ENCODE assay signal across 26 mouse cellular contexts in the genomic region with DNA sequence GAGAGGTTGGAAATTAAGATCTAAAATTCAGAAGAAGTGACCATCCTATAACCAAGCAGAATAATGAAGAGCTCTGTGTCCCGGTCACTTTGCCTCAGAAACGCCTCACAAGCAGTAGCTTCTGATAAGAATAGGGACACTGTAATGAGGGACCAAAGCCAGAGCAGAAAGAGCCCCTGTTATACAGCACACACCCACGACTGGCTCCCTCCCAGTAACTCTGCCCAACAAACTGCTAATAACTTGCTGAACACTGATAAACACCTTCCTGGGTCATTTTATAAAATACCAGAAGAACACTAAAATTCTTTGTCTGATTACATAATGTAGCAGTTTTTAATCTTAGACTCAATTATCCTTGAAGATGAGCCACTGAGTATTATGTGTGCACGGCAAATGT. TPM values are rescaled to one million over a fixed set of nuclear protein-coding genes. Genes with fewer than 3 reads are reported as not detected.
"Had no signal": no experiment of that assay in that cellular context is flagged by ENCODE, and none has a peak within 500 bp of the region (broad histone marks: within the 10 kb centered on the region; RNA-seq: fewer than 3 reads in every experiment).

No protein-coding gene starts in this region.

- H3K27ac ChIP-seq: heart, adult 2 months; heart, embryonic 13.5 days; heart, embryonic 15.5 days; hindbrain, embryonic 10.5 days; hindbrain, embryonic 12.5 days; hindbrain, embryonic 14.5 days; intestine, embryonic 15.5 days; layer of hippocampus, adult 2 months; left cerebral cortex, adult 2 months; limb, embryonic 10.5 days; limb, embryonic 12.5 days had no signal

- H3K4me3 ChIP-seq: heart, adult 2 months; heart, embryonic 13.5 days; heart, embryonic 15.5 days; hindbrain, embryonic 10.5 days; hindbrain, embryonic 12.5 days; intestine, embryonic 15.5 days; layer of hippocampus, adult 2 months; left cerebral cortex, adult 2 months; limb, embryonic 10.5 days; limb, embryonic 12.5 days had no signal

- H3K9ac ChIP-seq: heart, embryonic 13.5 days; heart, embryonic 15.5 days; hindbrain, embryonic 12.5 days; hindbrain, embryonic 14.5 days; intestine, embryonic 15.5 days; limb, embryonic 12.5 days had no signal

- H3K36me3 ChIP-seq: heart, embryonic 13.5 days; heart, embryonic 15.5 days; hindbrain, embryonic 10.5 days; hindbrain, embryonic 12.5 days; intestine, embryonic 15.5 days; limb, embryonic 10.5 days; limb, embryonic 12.5 days had no signal

- H3K27me3 ChIP-seq: heart, embryonic 13.5 days; heart, embryonic 15.5 days; hindbrain, embryonic 12.5 days; intestine, embryonic 15.5 days; limb, embryonic 12.5 days had no signal

- H3K4me2 ChIP-seq: heart, embryonic 11.5 days; heart, embryonic 13.5 days; heart, embryonic 15.5 days; hindbrain, embryonic 12.5 days; hindbrain, embryonic 14.5 days; intestine, embryonic 15.5 days; limb, embryonic 12.5 days; liver, embryonic 11.5 days had no signal

- ATAC-seq: hindbrain, embryonic 16.5 days; inflammation-experienced regulatory T-cells, adult 6 months; intestine, embryonic 15.5 days; intestine, postnatal 0 days had no signal

- H3K9me3 ChIP-seq: heart, embryonic 13.5 days; heart, embryonic 15.5 days; hindbrain, embryonic 10.5 days; hindbrain, embryonic 12.5 days; intestine, embryonic 15.5 days; limb, embryonic 10.5 days; limb, embryonic 12.5 days had no signal

- H3K4me1 ChIP-seq: heart, embryonic 13.5 days; heart, embryonic 15.5 days; hindbrain, embryonic 10.5 days; hindbrain, embryonic 12.5 days; intestine, embryonic 15.5 days had no signal

- DNase-seq: gastrocnemius, postnatal 25 days; heart, adult 2 months; heart, postnatal 14 days; heart, postnatal 36 days; kidney, adult 18-20 months; kidney, adult 8-10 months; kidney, postnatal 10 days; kidney, postnatal 25 days; kidney, postnatal 4 days; liver had no signal

RNA-seq across cellular contexts. Expression of gene Efemp1, which starts 30.1 kb away (rescaled TPM):
- total RNA-seq: granulocyte monocyte progenitor cell, adult 5-6 weeks had no signal
- polyA plus RNA-seq: inflammation-experienced regulatory T-cells, adult 6 months had no signal
